Mouse (Mus musculus): ENCODE measurements around the gene Krt86. TPM values are rescaled to one million over a fixed set of nuclear protein-coding genes. Genes with fewer than 3 reads are reported as not detected.
"Not testable (repeated sequence)": the region's sequence is repeated elsewhere in the genome, so short reads cannot be mapped to it uniquely, and the experiment has no call there.

The Krt86 gene
- total RNA-seq, 2 experiments from 2014 or later, result not detected

GRCm38 (mm10) chr15:101492718-101493117 is 19.4 kb downstream of the Krt86 start:
- no peak for DNase-seq

DNA sequence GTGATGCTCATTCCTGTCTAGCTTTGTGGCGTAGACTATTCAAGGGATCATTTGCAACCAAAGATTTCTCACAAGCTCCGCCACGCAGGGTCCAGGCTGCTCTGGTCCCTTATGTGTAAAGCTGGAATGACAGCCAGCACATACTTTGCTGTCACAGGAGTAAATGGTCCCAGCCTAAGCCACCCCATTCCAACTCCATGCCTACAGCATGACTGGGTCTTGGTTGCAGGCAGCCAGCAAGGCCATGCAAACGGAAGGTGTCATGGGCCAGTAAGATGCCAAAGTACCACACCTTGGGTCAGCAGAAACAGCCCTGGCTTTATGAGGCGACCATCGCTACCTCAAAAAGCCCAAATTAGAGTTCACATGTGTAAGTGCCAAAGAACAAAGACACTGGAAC is 20.4 kb downstream of the Krt86 start:
- DNase-seq, result no peak

GRCm38 (mm10) chr15:101494203-101494602 is 20.9 kb downstream of the Krt86 start:
- DNase-seq, result peak in 1 of 2 experiments; percentile 13

DNA sequence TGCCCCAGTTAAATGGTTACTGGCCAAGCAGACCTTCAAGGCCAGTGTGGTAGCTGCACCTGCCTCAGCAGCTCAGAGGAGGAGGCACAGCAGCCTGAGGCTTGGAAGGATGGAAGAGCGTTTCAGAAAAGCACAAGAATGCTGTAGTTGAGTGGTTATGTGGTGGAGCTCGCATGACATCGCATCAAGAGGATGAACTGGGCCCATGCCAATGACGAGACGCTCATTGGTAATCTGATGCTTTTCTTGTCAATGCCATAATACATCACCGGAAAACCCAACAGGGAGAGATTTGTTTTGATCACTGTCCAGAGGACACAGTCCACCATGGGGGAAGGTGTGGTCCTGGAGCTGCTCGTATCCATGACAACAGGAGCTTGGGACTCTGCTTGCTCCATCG is 22.0 kb downstream of the Krt86 start:
- no peak for DNase-seq

DNA sequence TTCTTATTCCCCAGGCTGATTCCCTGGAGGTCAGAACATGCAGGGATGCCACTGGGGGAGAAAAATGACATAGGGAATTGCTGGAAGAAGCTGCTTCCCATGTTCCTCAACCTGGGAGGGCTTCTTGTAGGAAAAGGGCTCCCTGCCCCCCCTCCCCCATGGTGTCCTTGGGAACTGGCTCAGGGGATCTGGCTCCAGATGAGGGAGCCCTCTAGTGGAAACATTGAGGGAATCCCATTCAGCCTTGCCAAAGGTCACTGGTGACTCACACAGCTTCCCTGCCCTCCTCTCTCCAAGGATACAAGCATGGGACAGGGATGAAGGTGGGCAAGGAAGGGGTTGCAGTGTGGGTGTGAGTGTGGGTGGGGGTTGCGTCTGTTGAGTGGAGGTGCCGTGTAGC is 23.9 kb downstream of the Krt86 start:
- DNase-seq, result peak; percentile 45 to 53

DNA sequence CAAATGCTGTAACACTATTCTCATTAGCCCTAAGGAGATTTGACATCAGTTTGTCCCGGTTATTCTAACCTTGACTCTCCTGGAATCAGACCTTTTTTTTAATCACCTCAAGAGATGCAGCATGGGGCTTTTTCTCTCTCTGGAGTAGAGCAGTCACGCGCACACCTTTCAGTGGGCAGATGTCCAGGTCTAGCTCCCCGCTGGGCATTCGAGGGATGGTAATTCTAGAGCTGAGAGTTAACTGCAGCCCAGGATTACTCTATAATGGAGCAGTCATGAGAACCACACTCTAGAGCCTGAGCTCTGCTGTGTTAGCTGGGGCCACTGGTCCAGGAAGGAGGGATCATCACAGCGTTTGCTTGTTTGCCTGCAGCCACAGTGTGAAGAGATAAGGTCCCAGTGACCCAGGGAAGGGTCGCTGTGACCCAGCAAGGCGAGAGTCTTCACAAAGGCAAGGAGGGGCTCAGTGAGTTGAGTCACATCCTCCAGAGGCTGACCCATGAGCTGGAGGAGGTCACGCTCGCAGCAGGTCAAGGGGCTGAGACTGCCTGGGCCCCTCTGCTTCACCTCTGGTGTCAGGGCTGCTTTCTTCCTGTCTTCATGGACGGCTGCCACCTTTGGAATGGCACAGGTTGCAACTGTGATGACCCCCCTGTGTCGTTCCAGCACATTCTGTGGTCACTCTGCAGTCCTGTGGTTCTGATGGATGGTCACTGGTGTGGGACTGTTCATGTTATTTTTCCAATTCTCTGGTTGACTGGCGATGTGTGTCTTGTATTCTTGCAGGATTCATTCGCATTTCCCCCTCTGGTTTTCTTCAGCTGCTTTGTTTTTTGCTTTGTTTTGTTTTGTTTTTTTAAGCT is 33.8 kb downstream of the Krt86 start:
- no peak for DNase-seq

DNA sequence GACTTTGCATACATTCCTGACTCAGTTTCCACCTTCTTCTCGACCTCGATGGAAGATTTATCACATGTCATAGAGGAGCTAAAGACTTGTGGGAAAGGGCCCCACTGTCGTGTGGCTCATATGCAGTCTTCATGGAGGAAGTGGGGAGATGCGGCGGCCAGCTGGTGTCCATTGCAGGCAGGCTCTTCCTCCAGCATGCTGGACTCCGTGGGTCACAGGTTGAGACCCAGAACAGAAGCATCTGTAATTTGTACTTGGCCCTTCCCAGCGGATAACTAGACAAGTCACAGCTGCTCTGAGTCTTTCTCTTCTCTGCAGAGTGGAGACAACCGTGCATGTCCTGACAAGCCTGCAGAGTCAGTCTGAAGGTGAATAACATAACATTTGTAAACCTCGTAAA is 35.0 kb downstream of the Krt86 start:
- no peak for DNase-seq

DNA sequence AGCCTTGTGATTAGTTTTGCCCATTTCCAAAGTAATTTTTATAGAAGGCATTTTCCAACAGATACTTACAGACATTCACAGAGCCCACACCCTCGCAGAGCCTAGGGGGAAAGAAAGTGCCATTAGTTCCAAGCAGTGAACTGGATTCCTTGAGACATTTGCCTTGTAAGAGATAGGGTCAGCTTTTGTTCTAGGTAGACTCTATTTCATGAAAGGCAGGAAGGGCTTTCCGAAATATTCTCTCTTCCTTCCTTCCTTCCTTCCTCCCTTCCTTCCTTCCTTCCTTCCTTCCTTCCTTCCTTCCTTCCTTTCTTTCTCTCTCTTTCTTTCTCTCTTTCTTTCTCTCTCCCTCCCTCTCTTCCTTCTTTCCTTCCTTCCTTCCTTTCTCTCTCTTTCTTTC is 43.9 kb downstream of the Krt86 start, which contains the start of gene Gm49425:
TSS of gene Gm49425 (minus strand) at position 101 of the 400 bp plus-strand sequence.
- not testable (repeated sequence) for DNase-seq

DNA sequence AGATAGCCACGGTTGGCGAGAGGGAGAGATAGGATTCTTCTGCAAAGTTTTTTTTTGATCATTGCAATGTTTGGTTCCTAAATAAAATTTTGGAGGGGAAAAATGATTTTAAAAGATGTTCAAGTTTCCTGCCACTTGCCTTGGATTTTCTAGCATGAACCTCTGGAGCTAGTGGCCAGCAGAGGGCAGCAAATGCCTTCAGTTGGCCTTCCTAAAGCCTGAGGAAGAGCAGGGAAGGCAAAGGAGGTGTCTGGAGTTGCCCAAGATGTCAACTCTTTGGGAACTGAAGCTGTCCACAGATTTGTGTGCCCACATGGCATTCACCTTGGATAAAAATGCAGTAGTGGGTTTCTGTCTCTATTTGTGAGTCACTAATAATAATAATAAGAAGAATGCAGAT is 46.5 kb downstream of the Krt86 start:
- peak; percentile 61 to 85 for DNase-seq

DNA sequence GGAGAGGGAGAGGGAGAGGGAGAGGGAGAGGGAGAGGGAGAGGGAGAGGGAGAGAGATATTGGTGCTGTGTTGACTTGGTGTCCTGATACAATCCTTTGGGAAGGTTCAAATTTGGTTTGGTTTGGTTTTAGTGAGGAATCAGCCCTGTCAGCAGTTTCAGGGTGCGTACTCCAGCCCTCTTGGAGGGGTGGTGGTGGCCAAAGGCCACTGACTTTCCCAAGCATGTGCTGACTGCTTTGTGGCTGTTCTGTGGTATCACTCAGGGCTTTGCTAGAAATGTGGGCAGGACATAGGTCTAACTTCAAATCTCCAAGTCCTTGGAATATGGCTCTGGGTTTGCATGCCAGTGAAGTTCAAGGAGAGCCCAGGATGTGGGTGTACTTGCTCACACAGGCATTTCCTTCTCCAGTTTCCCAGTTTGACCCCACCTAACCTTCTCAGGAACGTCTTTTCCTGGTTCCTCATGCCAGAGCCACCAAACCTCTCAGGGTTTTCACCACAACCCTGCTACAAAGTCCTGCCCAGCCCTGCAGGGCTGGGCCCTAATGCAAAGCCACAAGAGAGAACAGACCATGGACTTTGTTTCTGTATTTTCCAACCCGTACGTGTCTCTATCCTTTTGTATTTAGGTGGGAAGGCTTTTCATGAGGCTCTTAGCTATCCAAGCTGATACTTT is 49.4 kb downstream of the Krt86 start:
- no peak for DNase-seq

Other genes starting within 250 kb of the Krt86 start
- 1 to 10 TPM; 8.7 to 9.7 TPM for gene Grasp, start 249.3 kb upstream of the Krt86 start, total RNA-seq (2021)
- 10 to 100 TPM in 1 of 2 experiments, 1 to 10 TPM in 1; 7.7 to 10.5 TPM for gene Nr4a1, start 219.2 kb upstream of the Krt86 start, total RNA-seq (2021)
- gene Atg101, start 189.2 kb upstream of the Krt86 start, total RNA-seq (2021), result 10 to 100 TPM; 20.0 to 21.3 TPM
- gene 6030408B16Rik, start 180.3 kb upstream of the Krt86 start, total RNA-seq (2021), result 1 to 10 TPM in 1 of 2 experiments, under 1 TPM in 1; 0.69 to 1.1 TPM
- 1 to 10 TPM; 2.0 to 3.2 TPM for gene Krt80, start 103.3 kb upstream of the Krt86 start, total RNA-seq (2021)
- gene Krt7, start 62.4 kb upstream of the Krt86 start, total RNA-seq (2021), result 1 to 10 TPM; 1.9 to 4.1 TPM
- gene Krt87, start 34.7 kb upstream of the Krt86 start, total RNA-seq (2021), result not detected
- gene Krt88, start 25.7 kb upstream of the Krt86 start, total RNA-seq (2021), result not detected
- not detected for gene Krt81, start 9.7 kb upstream of the Krt86 start, total RNA-seq (2021)
- gene Krt83, start 18.0 kb downstream of the Krt86 start, total RNA-seq (2021), result not detected
- gene Gm49425, start 43.8 kb downstream of the Krt86 start, total RNA-seq (2021), result not detected
- gene Krt84, start 59.3 kb downstream of the Krt86 start, total RNA-seq (2021), result not detected
- not detected for gene Krt82, start 77.2 kb downstream of the Krt86 start, total RNA-seq (2021)
- not detected for gene Krt90, start 89.5 kb downstream of the Krt86 start, total RNA-seq (2021)
- gene Krt75, start 100.4 kb downstream of the Krt86 start, total RNA-seq (2021), result not detected
- not detected for gene Gm5414, start 154.7 kb downstream of the Krt86 start, total RNA-seq (2021)
- gene Gm5478, start 173.9 kb downstream of the Krt86 start, total RNA-seq (2021), result not detected
- gene Krt6b, start 206.8 kb downstream of the Krt86 start, total RNA-seq (2021), result not detected
- gene Krt6a, start 220.8 kb downstream of the Krt86 start, total RNA-seq (2021), result not detected
- 1 to 10 TPM in 1 of 2 experiments, not detected in 1; 1.5 TPM for gene Krt5, start 239.4 kb downstream of the Krt86 start, total RNA-seq (2021)

Measured in heart, adult 18-20 months (tissue).